Mouse (Mus musculus): Measurements from ENCODE around the gene Dlk1. TPM values are rescaled to one million over a fixed set of nuclear protein-coding genes. Genes with fewer than 3 reads are reported as not detected.

Gene Dlk1
- polyA plus RNA-seq (2017; shearing (Covaris generic)) = 1 to 10 TPM in 1 of 2 experiments, under 1 TPM in 1; 0.04 to 1.0 TPM

GRCm38 (mm10) chr12:109452592-109452991 is at the start of gene Dlk1:
Gene Dlk1 (plus strand): TSS chr12:109452823.

Other genes starting within 250 kb of the Dlk1 start
- gene Rtl1, start 147.5 kb downstream of the Dlk1 start, polyA plus RNA-seq (2017; shearing (Covaris generic)) = under 1 TPM in 1 of 2 experiments, not detected in 1; 0.20 TPM